Mouse (Mus musculus) embryonic stem cell, embryonic (primary cell): ENCODE measurements around the gene Cnnm2.

ENCODE experiments used
- CTCF ChIA-PET, 4 experiments: fragments of 300-600 bp in 2 of 4; fragments of 350-600 bp in 2 of 4; sonication (Branson Sonifier 250); formaldehyde crosslinking; loops; one replicate each; lab custom pipeline; 2022; ENCODE audit warnings: inconsistent platforms in 2 of 4; lab: Charles Lee
- POLR2A ChIA-PET, 4 experiments: fragments of 300-600 bp in 2 of 4; fragments of 350-600 bp in 2 of 4; sonication (Branson Sonifier 250); formaldehyde crosslinking; loops; one replicate each; lab custom pipeline; 2022; ENCODE audit warnings: antibody characterized with exemption in 4 of 4, inconsistent platforms in 1 of 4; lab: Charles Lee

Gene Cnnm2

GRCm38 (mm10) chr19:46897135-46897534 lies 135.7 kb downstream of the Cnnm2 start:
- ChIA-PET CTCF (interaction anchor here (0.6 to 1.8 kb wide), 5 partner anchors 12 to 199 kb away, joined by 3 to 8 read pairs (median 3); no protein-coding TSS in a partner anchor), POLR2A (interaction anchor here in 1 of 4 experiments (0.8 to 2.7 kb wide), 2 partner anchors 9 to 181 kb away, joined by 3 to 11 read pairs; no protein-coding TSS in a partner anchor)

- CTCF ChIA-PET: interaction anchor here in 2 of 4 experiments (1.1 to 1.8 kb wide), 5 partner anchors 11 to 200 kb away, joined by 3 to 8 read pairs (median 3); no protein-coding TSS in a partner anchor
- POLR2A ChIA-PET: interaction anchor here in 2 of 4 experiments (0.6 to 2.7 kb wide), 3 partner anchors 10 to 137 kb away, joined by 3 to 11 read pairs (median 7); partner anchors contain the start of gene Cnnm2 (in 1 of the 2)
Observed at GRCm38 (mm10) chr19:46898222-46898621, 136.8 kb downstream of the Cnnm2 start.

GRCm38 (mm10) chr19:46899306-46899705 lies 137.9 kb downstream of the Cnnm2 start:
- ChIA-PET POLR2A (interaction anchor here in 2 of 4 experiments (1.1 to 2.7 kb wide), 3 partner anchors 11 to 24 kb away, joined by 3 to 11 read pairs (median 4); no protein-coding TSS in a partner anchor), CTCF (interaction anchor here in 1 of 4 experiments (1.1 to 1.2 kb wide), 2 partner anchors 14 to 30 kb away, joined by 3 read pairs; no protein-coding TSS in a partner anchor)

GRCm38 (mm10) chr19:46899871-46900270 lies 138.5 kb downstream of the Cnnm2 start:
- ChIA-PET CTCF (interaction anchor here in 1 of 4 experiments (1.1 kb wide), 1 partner anchor 30 kb away, joined by 3 read pairs; no protein-coding TSS in a partner anchor), POLR2A (interaction anchor here in 2 of 4 experiments (0.7 to 2.7 kb wide), 7 partner anchors 9 to 25 kb away, joined by 3 to 11 read pairs (median 4); no protein-coding TSS in a partner anchor)

GRCm38 (mm10) chr19:46900786-46901185 lies 139.4 kb downstream of the Cnnm2 start:
- CTCF ChIA-PET: no interaction called here
- POLR2A ChIA-PET: interaction anchor here in 2 of 4 experiments (0.7 to 1.5 kb wide), 3 partner anchors 8 to 12 kb away, joined by 3 to 5 read pairs (median 5); no protein-coding TSS in a partner anchor

GRCm38 (mm10) chr19:46901323-46901722 lies 139.9 kb downstream of the Cnnm2 start:
- ChIA-PET CTCF (no interaction called here), POLR2A (interaction anchor here in 1 of 4 experiments (1.4 kb wide), 1 partner anchor 10 kb away, joined by 5 read pairs; no protein-coding TSS in a partner anchor)

GRCm38 (mm10) chr19:46903379-46903778 lies 142.0 kb downstream of the Cnnm2 start:
- ChIA-PET CTCF (no interaction called here), POLR2A (interaction anchor here in 2 of 4 experiments (0.5 to 1.4 kb wide), 3 partner anchors 15 to 511 kb away, joined by 3 to 5 read pairs (median 3); no protein-coding TSS in a partner anchor)

GRCm38 (mm10) chr19:46904907-46905306 lies 143.5 kb downstream of the Cnnm2 start:
- CTCF ChIA-PET: interaction anchor here in 2 of 4 experiments (0.5 to 0.6 kb wide), 2 partner anchors 112 to 241 kb away, joined by 3 read pairs; no protein-coding TSS in a partner anchor
- POLR2A ChIA-PET: interaction anchor here in 2 of 4 experiments (0.9 to 1.5 kb wide), 2 partner anchors 11 to 87 kb away, joined by 3 to 4 read pairs; no protein-coding TSS in a partner anchor

- POLR2A ChIA-PET: interaction anchor here in 1 of 4 experiments (0.9 kb wide), 1 partner anchor 87 kb away, joined by 3 read pairs; no protein-coding TSS in a partner anchor
- CTCF ChIA-PET: interaction anchor here (0.5 to 0.9 kb wide), 4 partner anchors 12 to 240 kb away, joined by 3 to 5 read pairs (median 3); no protein-coding TSS in a partner anchor
Observed at GRCm38 (mm10) chr19:46905383-46905782, 144.0 kb downstream of the Cnnm2 start.

- ChIA-PET CTCF (interaction anchor here in 3 of 4 experiments (0.6 to 0.9 kb wide), 3 partner anchors 12 to 171 kb away, joined by 3 to 5 read pairs (median 3); no protein-coding TSS in a partner anchor), POLR2A (interaction anchor here in 2 of 4 experiments (0.5 to 0.9 kb wide), 3 partner anchors 19 to 219 kb away, joined by 3 read pairs; no protein-coding TSS in a partner anchor)
Observed at GRCm38 (mm10) chr19:46905971-46906370, 144.6 kb downstream of the Cnnm2 start.

GRCm38 (mm10) chr19:46908207-46908606 lies 146.8 kb downstream of the Cnnm2 start:
- ChIA-PET POLR2A (interaction anchor here in 3 of 4 experiments (0.6 to 1.7 kb wide), 7 partner anchors 8 to 107 kb away, joined by 3 to 5 read pairs (median 3); no protein-coding TSS in a partner anchor), CTCF (interaction anchor here (0.5 to 1.4 kb wide), 7 partner anchors 32 to 380 kb away, joined by 3 to 10 read pairs (median 5); no protein-coding TSS in a partner anchor)

GRCm38 (mm10) chr19:46908977-46909376 lies 147.6 kb downstream of the Cnnm2 start:
- ChIA-PET CTCF (interaction anchor here in 3 of 4 experiments (0.6 to 1.4 kb wide), 4 partner anchors 11 to 381 kb away, joined by 3 to 10 read pairs (median 4); no protein-coding TSS in a partner anchor), POLR2A (interaction anchor here in 2 of 4 experiments (0.9 to 1.4 kb wide), 5 partner anchors 9 to 67 kb away, joined by 3 to 5 read pairs (median 3); no protein-coding TSS in a partner anchor)

GRCm38 (mm10) chr19:46911492-46911891 lies 150.1 kb downstream of the Cnnm2 start:
- POLR2A ChIA-PET: interaction anchor here in 2 of 4 experiments (0.6 to 1.7 kb wide), 5 partner anchors 11 to 286 kb away, joined by 3 to 5 read pairs (median 3); no protein-coding TSS in a partner anchor
- CTCF ChIA-PET: interaction anchor here in 3 of 4 experiments (0.5 to 1.1 kb wide), 5 partner anchors 36 to 103 kb away, joined by 3 to 8 read pairs (median 4); partner anchors contain the start of gene Ina (in 1 of the 3)

GRCm38 (mm10) chr19:46913626-46914025 lies 152.2 kb downstream of the Cnnm2 start:
- POLR2A ChIA-PET: interaction anchor here in 1 of 4 experiments (0.6 kb wide), 1 partner anchor 325 kb away, joined by 3 read pairs; no protein-coding TSS in a partner anchor
- CTCF ChIA-PET: interaction anchor here in 1 of 4 experiments (0.6 kb wide), 1 partner anchor 103 kb away, joined by 4 read pairs; no protein-coding TSS in a partner anchor

- ChIA-PET POLR2A (interaction anchor here in 3 of 4 experiments (0.6 to 1.3 kb wide), 7 partner anchors 11 to 152 kb away, joined by 3 to 6 read pairs (median 4); partner anchors contain the start of gene Taf5 (in 1 of the 3)), CTCF (interaction anchor here in 1 of 4 experiments (0.6 kb wide), 2 partner anchors 139 to 755 kb away, joined by 4 to 6 read pairs; no protein-coding TSS in a partner anchor)
Observed at GRCm38 (mm10) chr19:46915406-46916080, 154.1 kb downstream of the Cnnm2 start.

GRCm38 (mm10) chr19:46920571-46920970 lies 159.2 kb downstream of the Cnnm2 start:
- POLR2A ChIA-PET: no interaction called here
- CTCF ChIA-PET: no interaction called here

GRCm38 (mm10) chr19:46926357-46926756 lies 165.0 kb downstream of the Cnnm2 start:
- CTCF ChIA-PET: interaction anchor here in 2 of 4 experiments (0.6 to 1.0 kb wide), 3 partner anchors 16 to 166 kb away, joined by 3 to 8 read pairs (median 5); no protein-coding TSS in a partner anchor

More at GRCm38 (mm10) chr19:46926357-46926756, 165.0 kb downstream of the Cnnm2 start:
- POLR2A ChIA-PET: interaction anchor here in 2 of 4 experiments (0.6 to 1.3 kb wide), 9 partner anchors 10 to 133 kb away, joined by 3 to 5 read pairs (median 3); no protein-coding TSS in a partner anchor
